Mouse (Mus musculus): ENCODE data around the gene Pde11a.

DNA sequence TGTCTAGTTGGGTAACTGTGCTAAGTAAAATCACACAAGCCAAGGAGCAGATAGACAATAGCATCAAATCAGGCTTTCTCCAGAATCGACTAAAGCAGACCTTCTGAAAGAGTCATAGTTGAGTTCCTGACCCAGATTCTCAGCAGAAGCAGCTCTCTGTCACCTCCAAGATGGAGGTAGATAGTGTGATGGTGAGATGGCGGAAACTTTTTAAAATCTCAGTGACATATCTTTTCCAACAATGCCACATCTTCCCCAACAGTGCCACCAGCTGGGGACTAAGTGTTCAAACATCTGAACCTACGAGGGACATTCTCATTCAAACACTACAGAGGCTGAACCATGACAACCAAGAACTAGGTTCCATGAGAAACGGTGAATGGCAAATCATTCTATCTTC lies 355.9 kb downstream of the Pde11a start:
- TF ChIP-seq CTCF (IDR thresholded peaks at IDR 0.05; ENCODE audit: extremely low read depth, insufficient read depth, low read length) = no peak
- TF ChIP-seq POLR2A (IDR thresholded peaks at IDR 0.05; ENCODE audit: extremely low read depth, insufficient read depth, low read length) = no peak

All from cortical plate, adult 2 months (tissue).